Mouse (Mus musculus) embryo, embryonic 9.5 days (tissue): Measurements from ENCODE around the gene Erich2.
"Not testable (repeated sequence)": the region's sequence is repeated elsewhere in the genome, so short reads cannot be mapped to it uniquely, and the experiment has no call there.

Source experiments
- DNase-seq: peaks from one replicate; pipeline ENCODE4 v3.0.0-alpha.2; 2017; ENCODE audit errors: extremely low spot score

The Erich2 gene

DNA sequence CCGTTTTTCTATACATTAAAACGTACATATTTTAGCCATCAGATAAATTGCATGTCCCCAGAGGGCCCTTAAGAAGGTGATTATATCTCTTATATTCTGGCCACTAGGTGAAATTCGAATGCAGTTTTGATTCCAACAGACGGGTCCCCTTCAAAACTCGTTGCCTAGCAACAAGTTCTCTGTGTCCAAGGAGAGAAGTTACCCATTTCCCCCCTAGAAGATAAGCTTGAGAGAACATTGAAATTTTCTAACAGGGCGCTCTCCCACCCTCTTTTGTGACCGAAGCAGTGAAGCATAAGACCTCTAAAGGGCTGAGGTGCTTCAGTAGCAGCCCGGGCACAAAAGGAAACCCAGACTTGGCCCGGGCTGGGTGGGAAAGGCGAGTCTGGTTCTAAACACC, at the start of gene Erich2:
Gene Erich2, plus strand, starts transcription at position 324 of the 400 bp plus-strand sequence.
- DNase-seq = no peak

DNA sequence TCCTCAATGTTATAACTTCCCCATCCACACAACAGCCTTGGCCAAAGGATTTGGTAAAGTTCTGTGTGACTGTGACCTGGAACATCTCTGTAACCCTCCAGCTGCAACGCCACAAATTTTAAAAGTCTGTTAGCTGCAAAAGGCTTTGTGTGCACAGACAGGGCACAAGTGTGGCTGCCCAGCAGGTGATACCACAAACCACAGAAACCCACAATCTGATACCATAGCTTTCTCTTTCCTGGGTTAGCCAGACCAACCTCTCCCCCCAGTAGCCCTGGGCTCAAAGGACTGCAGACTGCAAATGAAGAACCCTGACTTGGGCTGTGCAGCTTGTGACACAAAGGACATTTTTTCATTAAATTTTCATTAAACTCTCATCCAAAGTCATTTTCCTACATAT, 45.0 kb upstream of the Erich2 start:
- no peak for DNase-seq

DNA sequence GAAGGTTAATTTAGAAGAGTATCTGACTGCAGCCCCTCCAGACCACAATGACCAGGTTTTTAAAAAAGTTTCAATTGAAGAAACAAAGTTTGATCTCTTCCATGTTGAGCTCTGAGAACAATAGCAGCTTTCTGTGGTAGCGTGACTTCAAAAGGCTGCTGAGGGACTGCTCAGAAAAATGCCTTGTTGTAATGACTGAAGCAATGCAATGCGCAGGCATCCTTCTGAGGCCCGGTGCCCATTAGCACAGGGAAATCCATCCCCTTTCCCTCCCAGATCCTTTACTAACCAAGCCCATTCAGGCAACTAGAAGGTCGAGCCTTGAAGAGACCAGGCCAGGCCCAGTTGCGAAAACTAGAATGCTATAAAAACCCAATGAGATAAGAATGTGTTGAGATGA, 37.5 kb upstream of the Erich2 start:
- DNase-seq = peak; percentile 34

DNA sequence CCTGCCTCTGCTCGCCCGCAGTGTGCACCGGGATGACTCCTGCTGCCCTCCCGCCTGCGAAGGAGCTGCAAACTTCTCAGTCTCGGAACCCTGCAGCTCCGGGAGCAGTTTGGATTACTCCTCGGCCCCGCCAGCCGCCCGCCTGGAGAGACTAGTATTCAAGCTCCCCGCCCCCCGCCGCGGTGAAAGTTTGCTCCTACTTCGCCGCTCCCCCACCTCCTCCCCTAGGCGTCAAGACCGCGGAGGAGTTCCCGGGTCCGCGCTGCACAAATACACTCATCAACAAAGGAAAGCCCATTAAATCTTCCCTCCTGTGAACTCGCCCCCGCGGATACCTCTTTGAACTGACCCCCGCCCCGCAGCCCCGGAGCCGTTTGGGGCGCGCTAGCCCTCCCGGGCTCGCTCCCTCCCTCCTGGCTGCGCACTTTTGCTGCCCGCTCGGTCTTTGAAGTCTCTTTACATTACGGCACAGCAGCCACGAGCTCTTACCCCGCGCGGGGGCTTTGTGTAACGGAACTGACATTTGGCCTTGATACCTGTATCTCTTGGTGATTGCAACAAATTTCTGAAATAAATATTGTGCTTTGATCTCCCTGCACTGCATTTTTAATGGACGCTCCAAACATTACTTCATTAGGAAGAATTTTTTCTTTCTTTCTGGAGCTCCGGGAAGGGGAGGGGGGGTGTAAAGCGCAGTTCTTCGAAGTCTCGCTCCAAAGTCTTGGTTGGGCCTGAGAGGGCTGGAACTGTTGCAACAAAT, 36.6 kb upstream of the Erich2 start:
- DNase-seq = peak; percentile 73

DNA sequence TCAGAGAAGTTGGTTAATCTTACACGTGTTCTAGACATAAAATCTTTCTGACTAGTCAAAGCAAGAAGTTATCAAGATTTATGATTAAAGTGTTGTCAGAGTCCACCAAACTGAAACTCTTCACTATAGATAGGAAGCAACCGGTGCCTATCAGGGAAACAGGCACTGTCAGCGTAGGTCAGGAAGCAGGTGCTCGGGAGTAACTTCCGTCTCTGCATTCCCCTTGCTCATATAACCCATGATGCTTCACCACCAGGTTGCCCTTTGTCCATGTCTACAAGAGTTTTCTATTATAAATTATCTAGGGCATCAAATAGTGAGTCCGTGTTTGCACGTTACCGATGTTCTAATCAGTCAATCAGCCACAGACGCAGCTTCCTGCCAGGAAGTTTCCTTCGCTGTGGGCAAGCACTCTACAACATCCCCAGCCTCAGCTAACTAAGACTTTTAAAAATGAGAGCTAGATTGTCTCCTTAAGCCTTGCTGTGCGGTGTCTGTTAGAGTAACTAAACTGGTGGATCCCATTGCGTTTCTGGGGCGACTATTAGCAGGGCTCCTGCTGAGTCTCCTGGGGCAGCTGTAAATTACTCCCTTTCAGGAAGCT, 10.8 kb upstream of the Erich2 start:
- no peak for DNase-seq

DNA sequence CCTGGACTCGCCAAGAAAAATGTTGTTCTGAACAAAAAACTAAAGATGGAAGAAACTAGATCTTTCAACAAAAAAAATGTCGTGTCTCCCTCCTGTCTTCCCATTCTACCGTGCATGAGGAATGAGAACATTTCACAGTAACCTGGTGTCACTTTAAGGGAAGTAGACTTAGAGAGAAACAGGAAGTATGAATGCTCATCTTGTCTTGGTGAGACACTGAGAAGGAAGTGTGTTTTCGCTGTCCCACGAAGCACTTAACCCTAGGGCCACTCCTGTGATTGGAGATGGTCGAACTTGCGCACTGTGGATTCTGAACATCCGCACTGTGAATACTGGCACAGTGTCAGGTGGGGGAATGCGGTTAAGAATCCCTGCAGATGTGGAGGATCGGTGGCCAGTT, 5.2 kb upstream of the Erich2 start:
- no peak for DNase-seq

DNA sequence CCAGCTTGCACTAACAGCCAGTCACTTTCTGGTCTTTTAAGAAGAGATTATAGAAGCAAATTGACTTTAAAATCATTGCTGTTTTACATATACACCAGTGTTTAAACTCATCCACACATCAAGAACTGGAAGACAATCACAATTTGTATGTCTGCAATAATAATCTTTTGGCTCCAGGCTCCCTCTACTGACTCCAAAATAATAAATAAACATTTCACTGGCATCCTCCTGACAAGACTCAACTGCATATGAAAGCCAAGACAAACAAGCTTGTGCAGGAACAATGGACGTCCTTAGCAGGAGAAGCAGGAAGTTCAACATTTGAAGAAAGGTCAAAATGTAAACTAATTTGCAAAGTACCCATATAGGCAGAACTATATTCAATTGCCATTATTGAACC, 3.4 kb upstream of the Erich2 start:
- DNase-seq = no peak

DNA sequence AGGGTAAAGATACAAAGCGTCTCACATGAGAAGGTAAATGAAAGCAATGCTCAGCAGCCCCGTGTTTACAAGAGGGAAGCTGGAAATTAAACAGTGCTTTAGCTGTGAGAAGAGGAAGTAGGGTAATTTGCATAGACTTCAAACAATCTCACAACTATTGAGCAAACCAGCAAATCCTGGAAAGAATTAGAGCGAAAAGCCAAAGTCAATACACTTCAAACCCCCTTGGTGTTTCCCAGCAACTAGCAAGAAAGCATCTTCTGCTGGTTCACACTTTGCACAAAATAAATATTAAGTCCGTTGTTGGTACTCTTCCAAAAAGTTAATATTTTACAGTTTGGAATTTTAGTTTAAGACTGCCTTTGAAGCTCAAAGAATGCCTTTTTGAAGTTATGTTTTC, 2.7 kb upstream of the Erich2 start:
- no peak for DNase-seq

DNA sequence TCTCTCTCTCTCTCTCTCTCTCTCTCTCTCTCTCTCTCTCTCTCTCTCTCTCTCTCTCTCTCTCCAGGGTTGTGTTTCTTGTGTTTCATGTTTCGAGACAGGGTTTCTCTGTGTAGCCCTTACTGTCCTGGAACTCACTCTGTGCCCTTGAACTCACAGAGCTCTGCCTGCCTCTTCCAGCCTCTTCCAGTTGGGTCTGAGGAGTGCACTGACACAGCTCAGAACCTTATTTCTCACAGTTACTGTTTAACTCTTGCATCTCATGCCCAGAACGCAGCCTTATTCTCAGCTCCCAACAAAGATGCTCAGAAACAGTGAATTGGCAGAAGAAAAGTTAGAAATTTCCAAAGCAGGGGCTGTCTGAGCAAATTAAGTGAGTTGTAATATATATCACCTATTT, 2.2 kb upstream of the Erich2 start:
- no peak for DNase-seq

DNA sequence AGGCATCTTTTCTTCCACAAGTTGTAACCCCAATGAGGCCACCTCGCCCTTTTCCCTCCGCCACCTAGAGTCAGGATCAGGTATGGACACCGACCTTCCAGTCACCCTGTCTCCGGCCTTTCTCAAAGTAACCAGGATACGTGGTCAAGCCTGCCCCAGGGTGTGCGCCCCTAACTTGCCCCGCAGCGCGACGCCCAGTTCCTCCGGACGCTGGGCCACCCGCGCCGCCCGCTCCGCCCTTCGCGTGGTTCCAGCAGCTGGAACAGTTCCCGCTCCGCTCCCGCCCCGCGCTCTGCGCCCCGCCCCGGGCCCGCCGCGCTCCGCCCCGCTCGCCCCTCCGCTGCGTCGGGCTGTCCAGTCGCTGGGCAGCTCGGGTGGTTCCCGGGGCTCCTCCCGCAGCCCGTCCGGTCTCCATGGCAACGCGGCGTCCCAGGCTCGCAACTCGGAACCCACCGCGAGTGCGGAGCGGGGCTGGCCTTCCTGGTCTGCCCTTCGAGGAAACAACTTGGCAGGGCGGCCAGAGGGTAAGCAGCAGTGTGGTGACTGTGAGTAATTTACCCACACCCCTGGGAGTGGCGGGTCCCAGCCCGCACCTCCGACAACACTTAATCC, 508 bp downstream of the Erich2 start:
- peak; percentile 92 for DNase-seq

DNA sequence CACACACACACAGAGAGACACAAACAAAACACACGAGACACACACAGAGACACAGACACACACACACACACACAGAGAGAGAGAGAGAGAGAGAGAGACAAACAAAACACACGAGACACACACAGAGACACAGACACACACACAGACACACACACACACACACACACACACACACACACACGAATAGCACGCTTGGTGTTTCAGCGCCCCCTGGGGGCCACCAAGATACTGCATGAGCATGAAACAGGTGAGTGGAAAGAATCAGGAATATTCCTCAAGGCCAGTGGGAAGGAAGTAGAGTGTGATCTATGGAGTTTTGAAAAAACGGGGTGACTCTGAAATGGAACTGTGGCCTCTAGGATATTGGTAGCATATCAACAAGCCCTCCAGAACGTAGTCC, 29.7 kb downstream of the Erich2 start:
- DNase-seq = not testable (repeated sequence)

DNA sequence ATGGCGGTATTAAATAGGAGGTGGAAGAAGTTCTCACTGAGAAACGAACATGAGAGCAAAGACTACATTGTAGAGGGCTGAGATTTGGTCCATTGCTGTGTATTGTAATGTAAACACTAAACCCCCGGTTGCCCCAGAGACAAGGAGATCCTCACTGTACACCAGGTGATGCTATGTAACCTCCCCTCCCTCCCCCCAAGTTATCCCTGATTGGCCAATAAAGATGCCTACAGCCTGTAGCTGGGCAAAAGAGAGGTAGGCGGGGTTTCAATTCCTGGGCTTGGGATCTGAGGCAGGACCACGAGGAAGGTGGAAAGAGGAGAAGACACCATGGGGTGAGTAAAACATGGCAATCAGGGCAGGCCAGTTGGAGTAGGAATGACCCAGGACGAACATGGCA, 42.1 kb downstream of the Erich2 start:
- DNase-seq = no peak

DNA sequence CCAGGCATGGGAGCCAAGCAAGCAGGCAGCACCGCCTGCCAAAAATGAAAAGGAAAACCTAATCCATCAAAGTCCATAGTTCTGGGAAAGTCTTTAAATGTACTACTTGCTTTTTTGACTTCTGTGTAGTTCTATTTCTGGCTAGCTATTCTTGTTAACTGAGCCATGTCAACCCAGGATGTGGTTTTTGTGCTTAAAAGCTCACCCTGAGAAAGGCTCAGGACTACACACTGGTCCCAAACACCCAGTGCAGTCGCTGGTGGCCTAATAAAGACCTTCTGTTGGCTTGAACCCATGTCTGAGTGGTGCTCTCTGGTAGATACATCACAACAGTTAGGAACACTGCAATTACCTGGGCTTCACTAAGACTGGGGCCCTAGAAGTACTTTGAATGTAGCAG, 42.8 kb downstream of the Erich2 start:
- DNase-seq = no peak

DNA sequence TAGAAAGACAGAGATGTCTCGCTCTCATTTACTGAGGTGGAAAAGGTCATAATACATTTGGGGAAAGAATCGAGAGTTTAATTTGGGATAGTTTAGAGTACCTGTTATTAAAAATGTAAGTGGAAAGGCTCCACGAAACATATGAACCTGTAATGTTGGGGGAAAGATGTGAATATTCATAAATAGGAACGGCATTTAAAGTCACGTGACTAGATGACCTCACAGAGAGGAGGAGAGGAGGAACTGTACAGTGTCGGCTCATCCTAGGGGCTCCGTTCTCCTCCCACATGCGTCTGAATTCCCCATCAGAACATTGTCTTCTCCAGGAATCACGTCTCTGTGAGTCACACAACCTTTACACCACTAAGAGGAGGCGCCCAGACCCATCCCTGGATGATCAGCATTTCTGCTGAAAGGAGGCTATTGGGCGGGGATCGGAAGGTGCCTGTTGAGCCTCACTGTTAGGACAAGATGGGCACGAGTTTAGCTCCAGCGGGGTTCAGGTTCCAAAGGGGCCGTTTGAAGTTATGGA, 43.5 kb downstream of the Erich2 start:
- DNase-seq = no peak

DNA sequence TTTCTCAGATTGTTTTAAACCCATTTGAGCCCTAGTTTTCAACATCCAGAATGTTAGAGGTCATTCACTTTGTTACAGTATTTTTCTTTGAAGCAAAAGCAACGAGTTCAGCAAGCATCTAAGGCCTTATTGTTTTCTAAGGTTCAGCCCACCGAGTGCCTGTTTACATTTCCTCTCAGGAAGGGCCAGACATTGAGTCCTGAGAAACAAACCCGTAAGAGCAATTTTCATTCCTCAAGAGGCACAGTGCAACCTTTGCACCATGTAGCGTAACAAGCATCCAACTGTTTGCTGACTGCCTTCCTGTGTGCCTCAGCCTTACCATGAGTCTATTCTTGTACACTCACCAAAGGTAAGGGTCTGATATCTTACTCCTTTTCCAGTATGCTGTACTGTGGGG, 44.2 kb downstream of the Erich2 start, which contains the start of gene Gad1:
Gene Gad1, plus strand, starts transcription at position 301 of the 400 bp plus-strand sequence.
- no peak for DNase-seq

DNA sequence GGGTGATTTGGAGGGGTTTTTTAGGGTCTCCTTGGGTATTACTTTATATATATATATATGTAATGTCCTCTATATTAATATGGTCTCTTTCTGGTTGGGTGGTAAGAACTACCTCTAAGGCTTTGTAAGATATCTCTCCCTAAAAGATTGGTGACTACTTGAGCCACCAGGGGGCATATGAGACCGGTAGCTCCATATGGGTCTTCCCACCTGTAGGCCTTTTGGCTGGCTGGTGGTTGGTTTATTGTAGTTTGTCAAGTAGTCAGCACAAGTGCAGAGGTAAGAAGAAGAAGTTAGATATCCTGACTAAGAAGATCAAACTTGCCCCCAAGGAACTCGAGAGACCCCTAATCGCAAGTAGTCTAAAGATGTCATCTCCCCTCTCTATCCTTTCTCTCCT, 45.2 kb downstream of the Erich2 start:
- DNase-seq = no peak

DNA sequence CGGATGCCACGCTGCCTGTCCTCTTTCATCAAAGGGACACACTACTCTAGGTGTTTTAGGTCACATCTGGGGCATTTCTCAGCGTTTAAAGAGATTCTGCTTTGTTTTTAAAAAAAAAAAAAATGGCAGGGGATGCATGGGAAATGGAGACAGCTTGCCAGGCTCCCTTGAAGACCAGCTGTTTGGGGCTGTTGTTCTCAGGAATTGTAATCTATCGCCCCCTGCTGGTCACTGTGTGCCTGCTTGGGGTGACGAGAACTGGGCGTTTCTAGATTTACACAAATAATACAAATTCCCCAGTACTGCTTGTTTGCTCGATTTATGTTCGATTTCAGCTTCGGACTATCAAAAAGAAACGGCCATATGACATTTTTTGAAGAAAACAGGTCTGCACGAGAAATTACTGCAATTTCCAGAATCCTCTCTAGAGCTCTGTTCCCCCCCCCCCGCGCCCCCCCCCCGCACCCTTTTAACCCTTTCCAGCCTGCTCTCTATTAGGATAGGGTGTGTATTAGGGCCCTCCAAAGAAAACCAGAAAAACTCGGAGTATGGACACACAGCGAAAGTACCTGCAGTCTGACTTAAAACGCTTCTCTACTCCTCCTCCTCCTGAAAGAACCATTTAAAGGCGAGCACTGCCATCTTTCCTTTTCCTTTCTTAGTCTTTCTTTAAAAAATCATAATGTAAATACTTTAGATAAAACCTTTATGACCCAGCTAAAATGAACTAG, 49.7 kb downstream of the Erich2 start:
- peak; percentile 88 for DNase-seq

DNA sequence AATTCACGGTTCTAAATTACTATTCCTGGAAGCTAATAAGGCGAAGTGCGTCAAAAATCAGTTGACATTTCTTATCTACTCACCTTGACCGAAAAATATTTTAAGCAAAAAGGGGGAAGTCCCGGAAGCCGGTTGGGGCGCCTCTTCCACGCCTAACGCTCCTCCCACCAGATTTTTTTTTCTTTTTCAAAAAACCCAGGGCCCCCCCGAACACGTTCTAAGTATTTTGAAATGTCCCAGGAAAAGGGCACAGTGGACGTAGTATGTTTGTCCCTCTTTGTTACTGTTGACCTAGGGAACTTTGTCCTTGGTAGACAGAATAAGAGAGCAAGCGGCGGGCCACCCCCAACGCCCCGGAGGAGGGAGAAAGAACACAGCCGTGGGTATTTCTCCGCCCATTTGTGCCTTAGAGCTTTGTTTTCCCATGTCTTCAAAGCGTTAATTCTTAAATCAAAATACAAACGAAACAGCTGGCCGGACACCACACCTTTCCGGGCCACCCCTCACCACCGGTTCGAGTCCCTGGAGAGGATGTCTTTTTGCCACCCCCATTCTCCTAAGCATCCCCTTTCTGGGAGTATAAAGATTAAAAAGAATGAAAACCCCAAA, 50.3 kb downstream of the Erich2 start:
- DNase-seq = no peak

DNA sequence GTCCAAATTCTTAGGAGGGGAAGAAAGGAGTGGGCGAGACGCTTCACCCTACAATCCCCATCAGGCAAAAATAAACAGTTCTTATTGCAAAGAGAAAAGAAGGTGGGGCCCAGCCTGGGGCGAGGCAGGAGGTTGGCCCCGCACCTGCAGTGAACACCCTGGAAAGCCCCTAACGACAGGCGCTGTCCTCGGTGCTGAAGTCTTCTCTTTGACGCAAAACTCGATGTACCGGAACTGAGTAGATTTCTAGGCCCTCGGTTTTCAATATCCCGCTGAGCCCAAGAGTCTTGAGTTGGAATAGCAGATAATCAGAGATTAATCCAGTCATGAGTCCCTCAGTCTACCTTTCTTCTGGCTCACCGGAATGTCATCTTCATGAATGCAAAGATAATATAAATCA, 50.9 kb downstream of the Erich2 start:
- peak; percentile 78 for DNase-seq

DNA sequence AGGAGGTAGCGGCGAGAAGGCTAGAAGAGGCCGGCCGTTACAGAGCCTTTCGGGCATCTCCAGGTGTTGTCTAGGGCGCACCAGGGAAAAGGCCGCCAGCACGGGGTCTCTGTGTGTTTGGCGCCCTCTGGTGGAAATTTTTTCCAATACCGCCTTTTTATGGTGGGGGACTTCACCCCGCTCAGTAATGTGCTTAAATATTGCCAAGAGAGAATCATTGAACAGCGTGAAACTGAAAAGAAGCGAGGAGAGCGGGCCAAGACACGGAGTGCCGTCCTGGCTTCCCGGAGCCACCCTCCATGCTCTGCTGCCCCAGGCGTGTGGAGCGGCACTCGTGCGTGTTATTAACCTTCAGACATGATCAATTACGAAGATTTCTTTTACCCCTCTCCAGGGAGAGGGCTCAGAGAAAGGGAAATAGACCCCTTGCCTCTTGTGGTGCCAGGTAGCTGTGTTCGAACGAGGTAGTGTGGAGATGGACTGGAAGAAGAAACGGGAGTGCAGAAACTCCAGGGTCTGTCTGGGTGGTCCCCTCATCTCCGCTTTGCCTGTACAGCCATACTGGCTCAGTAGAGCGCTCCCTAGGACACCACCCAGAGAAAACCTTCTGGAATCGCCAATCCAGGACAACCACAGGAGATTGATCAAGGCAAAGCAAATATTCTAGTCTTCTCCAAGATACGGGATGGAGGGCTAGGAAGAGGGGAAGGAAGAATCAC, 52.6 kb downstream of the Erich2 start:
- DNase-seq = peak; percentile 79

DNA sequence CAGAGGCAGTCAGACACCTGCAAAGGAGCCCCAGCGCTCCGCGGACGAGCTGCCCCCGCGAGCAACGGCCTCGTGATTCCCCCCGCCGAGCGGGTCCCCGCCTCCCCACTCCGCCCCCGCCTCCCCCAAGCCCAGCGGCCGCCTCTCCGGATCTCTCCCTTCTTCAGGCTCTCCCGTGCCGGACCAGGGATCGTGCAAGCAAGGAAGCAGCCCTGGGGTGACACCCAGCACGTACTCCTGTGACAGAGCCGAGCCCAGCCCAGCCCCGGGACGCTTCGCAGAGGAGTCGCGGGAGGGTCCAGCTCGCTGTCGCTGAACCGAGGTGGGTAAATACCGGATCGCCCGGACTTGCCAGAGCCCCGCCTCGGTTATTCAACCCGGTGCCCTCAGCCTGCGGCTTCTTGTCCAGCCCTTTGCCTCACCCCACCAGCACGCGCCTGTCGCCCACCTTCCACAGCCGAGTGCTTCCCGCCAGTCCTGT, 53.4 kb downstream of the Erich2 start:
- DNase-seq = peak; percentile 64
